Mouse (Mus musculus): ENCODE results near the gene Utp20.
"Not testable (repeated sequence)": the region's sequence is repeated elsewhere in the genome, so short reads cannot be mapped to it uniquely, and the experiment has no call there.

Utp20 gene

DNA sequence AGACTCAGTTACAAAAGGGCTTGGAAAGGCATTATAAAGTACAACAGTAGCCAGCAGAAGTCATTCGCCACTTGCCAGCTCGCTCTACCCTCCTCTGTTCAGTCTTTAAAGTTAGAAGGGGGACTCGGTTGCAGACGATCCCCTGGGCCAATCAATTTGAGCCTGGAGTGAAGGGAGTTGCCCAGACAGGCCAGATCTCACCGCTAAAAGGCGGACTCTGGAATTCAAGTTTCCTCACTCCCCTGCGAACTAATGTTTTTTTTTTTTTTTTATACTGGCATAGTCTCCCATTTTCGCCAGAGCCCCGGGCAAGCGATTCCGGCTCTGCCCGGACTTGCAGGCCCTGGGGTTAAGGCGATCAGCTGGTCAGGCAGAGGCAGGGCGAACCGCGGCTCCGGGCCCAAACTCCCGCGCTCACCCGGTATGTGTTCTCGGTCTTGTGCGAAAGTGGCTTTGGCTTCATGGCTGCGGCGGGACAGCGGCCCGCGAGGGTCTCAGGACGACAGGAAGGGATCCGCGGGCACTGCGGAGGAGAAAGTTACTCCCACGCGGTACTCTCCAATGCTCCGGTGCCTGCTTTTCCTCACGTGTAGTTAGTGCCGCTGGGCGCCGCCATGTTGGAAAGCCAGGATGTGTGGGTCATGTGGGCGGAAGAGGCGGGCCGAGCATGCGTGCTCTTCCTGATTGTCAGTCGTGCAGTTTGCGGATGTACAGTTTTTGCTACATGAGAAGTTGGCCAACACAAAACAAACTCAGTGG lies at the start of gene Utp20:
Gene Utp20, minus strand, starts transcription at position 617 of the 759 bp plus-strand sequence.
- DNase-seq (ENCODE audit: inconsistent age in 2 of 2, low spot score in 1 of 2), result peak; percentile 85 to 95

DNA sequence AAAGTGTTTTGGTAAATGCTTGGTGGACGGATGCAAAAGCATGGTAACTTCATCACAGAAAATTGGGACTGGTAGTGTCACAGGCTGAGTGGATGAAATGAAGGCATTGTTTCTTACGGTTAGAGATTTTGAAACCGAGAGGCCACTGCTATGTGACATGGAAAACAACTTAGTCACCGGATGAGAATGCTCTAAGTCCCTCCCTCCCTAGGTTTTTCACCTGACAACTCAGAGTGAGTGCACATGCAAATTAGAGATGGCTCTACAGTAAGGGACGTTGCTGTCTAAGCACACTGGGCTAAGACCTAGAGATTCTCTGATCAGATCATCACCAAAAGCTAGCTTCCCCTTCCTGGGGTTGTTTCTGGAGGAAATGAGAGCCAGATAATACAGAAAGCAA lies 48.3 kb upstream of the Utp20 start:
- no peak for DNase-seq (ENCODE audit: inconsistent age in 2 of 2, low spot score in 1 of 2)

- peak; percentile 8 to 47 for DNase-seq (ENCODE audit: inconsistent age in 2 of 2, low spot score in 1 of 2)
These were observed 39.4 kb upstream of the Utp20 start for GRCm38 (mm10) chr10:88866017-88866416.

DNA sequence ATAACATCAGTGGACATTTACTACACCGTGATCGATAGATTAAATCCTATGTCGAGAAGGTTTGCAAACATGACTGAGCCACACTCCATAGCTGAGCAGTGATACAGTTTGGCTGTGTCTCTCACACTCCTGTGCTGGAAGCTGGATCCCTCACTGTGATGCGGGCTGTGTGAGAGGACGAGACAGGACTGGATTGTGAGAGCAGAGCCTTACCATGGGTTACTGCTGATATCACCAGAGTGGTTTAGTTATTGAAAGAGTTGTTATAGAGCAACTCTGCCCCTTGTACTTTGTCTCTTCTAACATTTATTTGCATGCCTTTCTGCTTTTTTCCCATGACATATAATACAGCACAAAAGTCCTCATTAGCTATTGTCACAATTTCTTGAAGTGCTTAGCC lies 35.7 kb upstream of the Utp20 start:
- DNase-seq (ENCODE audit: inconsistent age in 2 of 2, low spot score in 1 of 2), result no peak

GRCm38 (mm10) chr10:88861416-88861815 lies 34.8 kb upstream of the Utp20 start:
- DNase-seq (ENCODE audit: inconsistent age in 2 of 2, low spot score in 1 of 2), result no peak

DNA sequence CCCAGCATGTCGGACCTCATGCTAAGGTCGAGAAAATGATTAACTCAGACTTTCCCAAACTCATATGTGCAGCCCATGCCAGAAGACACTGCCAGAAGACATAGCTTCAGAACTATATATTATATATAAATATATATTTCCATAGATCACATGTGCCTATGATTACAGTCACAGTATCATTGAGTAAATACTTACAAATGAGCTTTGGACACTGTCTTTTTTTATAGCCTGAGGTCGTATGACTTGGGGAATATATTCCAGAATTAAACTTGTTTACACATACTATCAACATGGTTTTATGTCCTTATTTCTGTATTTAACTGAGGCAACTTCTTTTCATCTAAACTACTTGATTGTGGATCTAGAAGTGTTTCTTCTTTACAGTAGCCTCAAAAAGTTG lies 34.3 kb upstream of the Utp20 start:
- no peak for DNase-seq (ENCODE audit: inconsistent age in 2 of 2, low spot score in 1 of 2)

- DNase-seq (ENCODE audit: inconsistent age in 2 of 2, low spot score in 1 of 2), result no peak
These were observed 26.7 kb upstream of the Utp20 start for GRCm38 (mm10) chr10:88853326-88853725.

GRCm38 (mm10) chr10:88849976-88850375 lies 23.4 kb upstream of the Utp20 start:
- DNase-seq (ENCODE audit: inconsistent age in 2 of 2, low spot score in 1 of 2), result no peak

- no peak for DNase-seq (ENCODE audit: inconsistent age in 2 of 2, low spot score in 1 of 2)
These were observed 22.4 kb upstream of the Utp20 start for GRCm38 (mm10) chr10:88848876-88849476.

DNA sequence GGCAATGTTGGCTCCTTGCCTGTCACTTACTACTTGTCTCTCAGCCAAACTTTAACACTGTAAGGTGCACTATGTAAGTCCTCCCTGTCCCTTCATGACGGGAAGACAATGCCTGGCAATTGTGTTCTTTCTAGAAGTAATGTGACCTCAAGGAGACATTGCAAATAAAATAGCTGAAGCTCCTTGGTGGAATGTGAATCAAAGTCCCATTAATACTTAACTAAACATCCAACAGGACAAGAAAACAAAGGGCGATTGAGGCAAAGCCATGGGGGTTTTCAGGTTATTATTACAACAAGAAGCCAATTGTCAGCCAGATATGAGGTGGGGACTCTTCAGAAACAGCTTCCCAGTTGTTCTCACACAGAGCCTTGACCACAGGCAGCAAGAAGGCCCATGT lies 7.6 kb upstream of the Utp20 start:
- DNase-seq (ENCODE audit: inconsistent age in 2 of 2, low spot score in 1 of 2), result no peak

- peak; percentile 9 to 87 for DNase-seq (ENCODE audit: inconsistent age in 2 of 2, low spot score in 1 of 2)
These were observed 1.8 kb upstream of the Utp20 start for GRCm38 (mm10) chr10:88828361-88828760.

GRCm38 (mm10) chr10:88827596-88827995 lies 992 bp upstream of the Utp20 start:
- peak in 1 of 2 experiments; percentile 23 for DNase-seq (ENCODE audit: inconsistent age in 2 of 2, low spot score in 1 of 2)

- not testable (repeated sequence) for DNase-seq (ENCODE audit: inconsistent age in 2 of 2, low spot score in 1 of 2)
These were observed 323 bp upstream of the Utp20 start for GRCm38 (mm10) chr10:88826947-88827306.

DNA sequence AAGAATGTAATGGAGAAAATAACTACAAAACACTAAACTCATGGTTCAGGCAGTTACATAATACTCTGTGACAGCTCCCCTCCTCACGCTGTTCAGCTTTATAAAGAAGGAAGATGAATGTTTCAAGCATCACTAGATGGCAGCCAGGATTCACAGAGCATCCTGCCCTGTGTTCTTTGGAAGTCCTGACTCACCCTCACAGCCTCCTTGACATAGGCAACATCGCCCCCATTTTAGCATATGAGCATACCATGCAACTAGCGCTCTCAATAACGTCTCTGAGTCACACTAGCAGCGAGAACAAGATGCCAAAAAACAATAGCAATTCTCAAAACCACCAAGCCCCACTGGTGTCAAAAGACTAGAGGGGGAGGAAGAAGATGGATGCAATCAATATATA lies 9.3 kb downstream of the Utp20 start:
- no peak for DNase-seq (ENCODE audit: inconsistent age in 2 of 2, low spot score in 1 of 2)

DNA sequence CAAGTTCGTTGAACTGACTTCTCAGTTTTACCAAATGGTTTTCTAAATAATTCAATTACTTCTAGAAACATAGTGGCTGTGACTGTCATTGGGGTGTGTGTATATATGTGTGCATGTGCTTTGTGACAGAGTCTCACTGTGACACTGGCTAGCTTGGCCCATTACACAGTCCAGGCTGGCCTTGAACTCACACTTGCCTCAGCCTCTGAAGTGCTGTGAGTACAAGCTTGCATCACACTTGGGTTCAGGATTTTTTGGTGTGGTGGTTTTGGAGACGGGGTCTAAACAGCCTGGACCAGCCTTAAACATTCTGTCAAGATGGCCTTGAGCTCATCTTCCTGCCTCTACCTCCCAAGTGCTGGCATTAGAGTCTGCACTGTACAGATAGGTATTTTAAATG lies 11.3 kb downstream of the Utp20 start:
- peak in 1 of 2 experiments; percentile 54 for DNase-seq (ENCODE audit: inconsistent age in 2 of 2, low spot score in 1 of 2)

GRCm38 (mm10) chr10:88811704-88812103 lies 14.9 kb downstream of the Utp20 start:
- peak in 1 of 2 experiments; percentile 46 for DNase-seq (ENCODE audit: inconsistent age in 2 of 2, low spot score in 1 of 2)

- no peak for DNase-seq (ENCODE audit: inconsistent age in 2 of 2, low spot score in 1 of 2)
These were observed 24.4 kb downstream of the Utp20 start for GRCm38 (mm10) chr10:88802236-88802635.

DNA sequence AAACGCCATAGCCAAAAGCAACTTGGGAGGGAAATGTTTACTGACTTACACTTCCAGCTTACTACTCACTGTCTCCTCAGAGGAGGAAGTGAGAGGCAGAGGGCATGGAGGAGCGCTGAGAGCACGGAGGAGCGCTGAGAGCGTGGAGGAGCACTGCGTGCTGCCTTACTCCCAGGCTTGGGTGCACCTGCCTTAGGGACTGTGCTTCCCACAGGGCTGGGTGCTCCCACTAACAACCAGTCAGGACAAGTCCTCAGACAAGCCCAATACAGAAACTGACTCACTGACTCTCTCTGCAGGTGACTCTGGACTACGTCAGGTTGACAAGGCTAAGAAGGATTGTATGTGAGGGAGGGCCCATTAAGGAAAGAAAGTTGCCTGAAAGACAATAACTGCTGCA lies 27.2 kb downstream of the Utp20 start:
- no peak for DNase-seq (ENCODE audit: inconsistent age in 2 of 2, low spot score in 1 of 2)

GRCm38 (mm10) chr10:88797452-88797851 lies 29.2 kb downstream of the Utp20 start:
- peak in 1 of 2 experiments; percentile 70 for DNase-seq (ENCODE audit: inconsistent age in 2 of 2, low spot score in 1 of 2)

DNA sequence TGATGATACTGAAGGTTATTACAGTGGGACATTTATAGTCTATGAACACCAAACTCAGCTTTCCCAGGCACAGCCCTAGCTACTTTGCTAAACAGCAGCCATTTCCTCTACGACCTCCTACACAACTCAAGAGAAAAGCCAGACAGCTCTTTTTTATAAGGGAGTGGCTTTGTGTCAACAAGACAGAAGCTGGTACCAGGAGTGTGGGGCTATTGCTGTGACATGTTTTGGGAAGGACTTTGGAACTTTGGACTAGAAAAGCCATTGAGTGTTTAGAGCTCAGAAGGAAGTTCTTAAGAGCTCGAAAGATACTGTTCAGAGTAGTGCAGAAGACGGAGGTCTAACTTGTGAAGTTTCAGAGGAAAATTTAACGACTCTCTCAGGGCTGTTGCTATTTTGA lies 29.7 kb downstream of the Utp20 start:
- DNase-seq (ENCODE audit: inconsistent age in 2 of 2, low spot score in 1 of 2), result no peak

- DNase-seq (ENCODE audit: inconsistent age in 2 of 2, low spot score in 1 of 2), result no peak
These were observed 31.4 kb downstream of the Utp20 start for GRCm38 (mm10) chr10:88795226-88795625.

DNA sequence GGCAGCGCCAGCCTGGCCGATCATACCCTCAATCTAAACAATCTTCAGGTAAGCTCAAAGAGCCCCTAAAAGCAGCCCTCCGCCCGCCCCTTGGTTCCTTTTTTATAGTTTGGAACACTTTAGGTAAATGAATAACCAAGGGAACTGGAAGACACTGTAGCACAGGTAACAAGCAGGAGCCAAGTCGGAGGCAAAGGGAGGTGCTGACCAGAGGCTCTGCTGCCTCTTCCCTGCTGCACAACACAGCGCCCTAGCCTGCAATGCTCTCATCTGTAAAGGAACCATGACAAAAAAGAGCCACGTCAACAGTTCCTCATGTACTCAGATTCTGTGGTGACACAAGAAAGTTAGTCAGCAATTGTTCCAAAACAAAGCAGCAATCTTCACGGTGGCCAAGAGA lies 32.0 kb downstream of the Utp20 start:
- no peak for DNase-seq (ENCODE audit: inconsistent age in 2 of 2, low spot score in 1 of 2)

DNA sequence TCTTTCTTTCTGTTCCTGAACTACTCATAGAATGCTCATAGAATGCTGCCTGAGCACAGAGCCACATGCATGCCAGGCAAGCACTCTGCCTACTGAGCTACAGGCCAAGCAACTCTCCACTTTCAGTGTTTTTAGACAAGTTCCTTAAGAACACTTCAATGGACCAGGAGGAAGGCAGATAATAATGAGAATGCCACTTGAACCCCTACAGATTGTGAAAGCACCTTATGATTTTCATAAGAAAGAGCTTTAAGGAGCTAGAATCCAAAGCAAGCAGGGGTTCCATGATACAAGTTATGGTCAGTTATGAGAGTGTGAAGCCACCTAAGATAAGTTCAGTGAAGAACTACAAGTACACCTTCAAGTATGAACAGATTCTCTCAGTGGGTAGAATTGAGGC lies 32.9 kb downstream of the Utp20 start:
- no peak for DNase-seq (ENCODE audit: inconsistent age in 2 of 2, low spot score in 1 of 2)

Measured in adrenal gland, adult (tissue).